Comparison of ENCODE assay signal across 8 mouse cellular contexts in genomic region chr6:108862548-108862947, GRCm38 (mm10). TPM values are rescaled to one million over a fixed set of nuclear protein-coding genes. Genes with fewer than 3 reads are reported as not detected.
DNase-seq lines count a peak whose midpoint lies in the region; ATAC-seq and TF ChIP-seq lines count a peak whose summit lies in the region.

No protein-coding gene starts in this region.

- no peak overlapping the region for H3K27ac ChIP-seq in gastrocnemius, adult 2 months

- no peak overlapping the region for H3K4me3 ChIP-seq in gastrocnemius, adult 2 months
- H3K4me3 ChIP-seq in megakaryocyte, embryonic 14.5 days (replicated peaks): peak overlapping the region; percentile 60

- peaks cover 53% of the 10 kb centered on the region for H3K4me1 ChIP-seq in megakaryocyte, embryonic 14.5 days

- no peaks in the 10 kb centered on the region for H3K27me3 ChIP-seq in megakaryocyte, embryonic 14.5 days (replicated peaks)

- no peak for TF ChIP-seq CTCF in gastrocnemius, adult 2 months (IDR thresholded peaks at IDR 0.05)

- peaks cover 8% of the 10 kb centered on the region for H3K9me3 ChIP-seq in megakaryocyte, embryonic 14.5 days

- peaks cover 62% of the 10 kb centered on the region for H3K36me3 ChIP-seq in megakaryocyte, embryonic 14.5 days (replicated peaks; ENCODE audit: low read length)

- no peak for ATAC-seq in megakaryocyte, adult 5-6 weeks (ENCODE audit: poor library complexity, severe bottlenecking)
- ATAC-seq in granulocyte monocyte progenitor cell, adult 5-6 weeks (replicated peaks; ENCODE audit: poor library complexity, severe bottlenecking): peak; percentile 41; the same call in 1 of the 2 replicates
- ATAC-seq in erythroblast, adult 5-6 weeks (replicated peaks; ENCODE audit: low FRiP score, poor library complexity, severe bottlenecking): no peak

- intact Hi-C loops in gastrocnemius, adult 2 months (cut with DNase I): no loop called here
- intact Hi-C loops in gastrocnemius, postnatal 36 days (cut with DNase I): no loop called here

- DNase-seq in gastrocnemius, adult 2 months: peak; percentile 34
- no peak for DNase-seq in gastrocnemius, postnatal 36 days
- peak; percentile 10 for DNase-seq in skeletal muscle tissue, adult 2 months (ENCODE audit: low read depth, low spot score)
- no peak for DNase-seq in right cerebral cortex, postnatal 36 days (ENCODE audit: low spot score in 2 of 2)

RNA-seq across cellular contexts. Expression of gene Edem1, which starts 34.1 kb away (rescaled TPM):
- total RNA-seq in gastrocnemius, adult 2 months (2021): 1 to 10 TPM; 5.4 to 6.7 TPM
- total RNA-seq in gastrocnemius, postnatal 36 days (2021): 1 to 10 TPM; 7.1 to 9.8 TPM
- polyA plus RNA-seq in megakaryocyte, embryonic 14.5 days (2012; ENCODE audit: insufficient read depth, low replicate concordance): 26.4 and 31.0 TPM in 2 replicates
- 133 and 149 TPM in 2 replicates for total RNA-seq in megakaryocyte, adult 5-6 weeks (2015)
- total RNA-seq in megakaryocyte, adult 5-6 weeks (2017): 118 and 136 TPM in 2 replicates
- total RNA-seq in granulocyte monocyte progenitor cell, adult 5-6 weeks (2014; fragmentation: Nextera tagmentation): 70.0 and 110 TPM in 2 replicates
- 53.6 and 60.7 TPM in 2 replicates for total RNA-seq in granulocyte monocyte progenitor cell, adult 5-6 weeks (2017)
- total RNA-seq in erythroblast, adult 5-6 weeks (2015; ENCODE audit: low replicate concordance): 16.7 and 21.7 TPM in 2 replicates
- 19.3 and 25.6 TPM in 2 replicates for total RNA-seq in erythroblast, adult 5-6 weeks (2017; ENCODE audit: low replicate concordance)

Comparison
In these comparisons a context has a peak if more than half of its experiments do, and no peak if none do; other contexts are left out.
1. DNase-seq: peak in gastrocnemius, adult 2 months (single experiment) and skeletal muscle tissue, adult 2 months (single experiment); none in gastrocnemius, postnatal 36 days (0 of 2) and right cerebral cortex, postnatal 36 days (0 of 2).